Mouse (Mus musculus) yolk sac, embryonic 10.5 days (tissue): ENCODE results near the gene Fhl2.
"Not testable (repeated sequence)": the region's sequence is repeated elsewhere in the genome, so short reads cannot be mapped to it uniquely, and the experiment has no call there.

Experiments
- DNase-seq: peaks from one replicate; pipeline ENCODE4 v3.0.0-alpha.2; 2017; ENCODE audit warnings: low spot score

Fhl2 gene

DNA sequence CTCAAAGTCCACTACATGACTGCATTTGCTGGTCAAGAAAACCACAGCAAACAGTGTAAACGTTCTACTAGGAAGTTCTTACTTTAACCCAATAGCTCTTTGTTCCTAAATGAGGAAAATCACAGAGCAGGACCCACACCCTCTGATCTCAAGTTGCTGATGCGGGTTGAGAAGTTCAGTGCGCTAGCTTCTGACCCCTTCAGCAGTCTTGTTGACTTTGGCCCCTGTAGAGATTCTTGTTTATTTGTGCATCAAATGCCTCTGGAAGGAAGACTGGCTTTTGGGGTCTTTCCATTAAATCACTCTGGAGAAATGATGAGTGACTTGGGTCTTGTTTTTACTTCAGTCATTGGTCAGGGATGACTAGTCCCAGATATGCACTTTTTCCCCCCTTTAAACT is 46.6 kb downstream of the Fhl2 start:
- DNase-seq: no peak

DNA sequence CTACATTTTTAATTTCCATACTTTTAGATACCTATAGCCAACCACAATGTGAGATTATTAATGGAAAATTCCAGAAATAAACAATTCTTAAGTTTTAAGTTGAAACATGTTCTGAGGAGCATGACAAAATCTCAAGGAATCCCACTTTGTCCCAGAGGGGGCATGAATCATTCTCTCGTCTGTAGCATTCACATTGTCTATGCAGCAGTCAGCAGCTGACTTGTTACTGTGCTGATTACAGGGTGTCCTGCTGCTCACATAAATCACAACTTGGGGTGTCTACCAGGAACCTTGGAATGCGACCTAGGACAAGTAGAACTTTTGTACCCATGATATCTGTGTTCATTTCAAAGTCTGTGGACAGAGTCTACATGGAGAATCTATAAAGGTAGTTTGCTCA is 49.3 kb downstream of the Fhl2 start:
- no peak for DNase-seq

DNA sequence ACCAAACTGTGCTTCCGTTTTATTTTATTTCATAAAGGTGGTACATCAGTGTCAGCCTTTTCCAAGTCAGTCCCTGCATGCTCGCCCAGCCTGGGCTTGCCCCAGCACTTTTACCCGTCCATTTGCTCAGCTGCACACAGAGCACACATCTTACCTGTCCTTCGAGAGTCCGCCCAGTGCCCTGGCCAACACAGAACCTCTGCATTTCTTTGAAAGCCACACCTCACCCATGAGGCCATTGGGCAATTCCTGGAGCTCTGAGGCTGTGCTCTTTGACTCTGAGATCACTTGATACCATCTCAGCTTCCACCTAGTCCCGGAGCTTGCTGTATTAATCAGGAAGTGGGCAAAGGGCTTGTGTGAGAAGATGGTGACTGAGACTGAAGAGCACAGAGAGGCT is 51.4 kb downstream of the Fhl2 start:
- peak; percentile 70 for DNase-seq

- DNase-seq: no peak
Observed at GRCm38 (mm10) chr1:43144338-43144906, 52.4 kb downstream of the Fhl2 start.

GRCm38 (mm10) chr1:43143791-43144190 is 53.0 kb downstream of the Fhl2 start:
- DNase-seq: no peak

DNA sequence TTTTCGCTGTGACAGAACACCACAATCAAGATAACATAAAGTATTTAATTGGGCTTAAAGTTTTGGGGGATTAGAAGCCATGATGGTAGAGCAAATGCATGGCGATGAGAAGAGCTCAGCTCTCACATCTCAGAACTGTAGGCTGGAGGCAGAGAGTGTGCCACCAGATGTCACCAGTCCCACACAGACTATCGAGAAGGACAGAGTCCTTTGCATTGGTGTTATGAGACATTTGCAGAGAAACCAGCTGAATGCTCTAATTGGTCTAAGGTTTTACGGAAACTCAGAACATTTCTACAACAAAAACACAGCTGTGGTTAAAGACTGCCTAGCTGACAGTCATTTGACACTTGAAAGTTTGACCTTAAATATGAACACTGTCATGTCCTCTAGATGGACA is 53.5 kb downstream of the Fhl2 start:
- no peak for DNase-seq

- no peak for DNase-seq
Observed at GRCm38 (mm10) chr1:43142849-43143248, 53.9 kb downstream of the Fhl2 start.

- DNase-seq: no peak
Observed at GRCm38 (mm10) chr1:43141555-43141961, 55.2 kb downstream of the Fhl2 start.

DNA sequence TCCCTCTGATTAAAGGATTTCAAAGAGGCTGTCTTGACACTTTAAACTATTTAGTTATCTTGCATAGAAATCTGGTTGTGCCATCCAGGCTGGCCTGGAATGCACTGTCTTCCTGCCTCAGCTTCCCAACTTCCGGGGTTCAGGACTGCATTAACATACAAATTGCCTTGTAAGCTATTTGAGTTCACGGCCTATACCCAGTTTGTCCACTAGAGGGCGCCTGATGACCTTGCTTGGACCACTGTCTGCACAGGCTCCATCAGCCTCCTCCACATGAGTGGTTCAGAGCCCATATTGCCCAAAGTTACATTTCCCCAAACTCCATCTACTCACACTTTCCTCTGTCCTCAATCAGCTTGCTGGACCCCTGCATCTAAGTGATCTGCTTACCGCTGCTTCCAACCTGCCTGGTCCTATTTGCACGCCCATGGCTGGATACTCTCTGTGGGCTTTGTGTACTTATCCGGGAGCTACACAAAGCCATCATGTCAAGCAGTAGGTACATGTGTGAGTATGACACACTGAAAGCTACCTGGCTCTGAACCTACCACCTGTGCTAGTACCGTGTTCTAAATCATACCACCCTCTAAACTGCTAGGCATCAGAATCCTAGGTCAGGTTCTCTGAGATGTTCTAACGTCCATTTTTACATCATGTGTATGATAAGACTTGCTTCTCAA is 57.1 kb downstream of the Fhl2 start:
- DNase-seq: peak; percentile 85

GRCm38 (mm10) chr1:43138268-43138812 is 58.4 kb downstream of the Fhl2 start:
- no peak for DNase-seq

DNA sequence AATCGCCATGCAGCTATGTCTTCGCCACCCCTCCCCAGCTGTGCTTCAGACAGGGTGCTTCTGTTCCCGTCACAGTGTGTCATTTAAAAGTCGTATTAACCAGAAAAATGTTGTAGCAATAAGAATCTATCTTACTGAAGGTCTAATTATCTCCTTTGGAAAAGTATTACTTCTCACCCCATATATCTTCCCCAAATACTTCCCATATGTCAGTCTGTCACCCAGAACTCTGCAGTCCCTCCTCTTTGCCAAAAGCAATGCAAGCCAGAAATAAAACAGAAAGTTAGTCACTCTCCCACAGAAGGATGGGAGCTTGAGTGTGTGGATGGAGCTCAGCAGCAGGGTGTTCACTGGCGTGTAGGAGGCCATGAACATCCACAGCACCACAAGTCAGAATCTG is 59.5 kb downstream of the Fhl2 start:
- no peak for DNase-seq

DNA sequence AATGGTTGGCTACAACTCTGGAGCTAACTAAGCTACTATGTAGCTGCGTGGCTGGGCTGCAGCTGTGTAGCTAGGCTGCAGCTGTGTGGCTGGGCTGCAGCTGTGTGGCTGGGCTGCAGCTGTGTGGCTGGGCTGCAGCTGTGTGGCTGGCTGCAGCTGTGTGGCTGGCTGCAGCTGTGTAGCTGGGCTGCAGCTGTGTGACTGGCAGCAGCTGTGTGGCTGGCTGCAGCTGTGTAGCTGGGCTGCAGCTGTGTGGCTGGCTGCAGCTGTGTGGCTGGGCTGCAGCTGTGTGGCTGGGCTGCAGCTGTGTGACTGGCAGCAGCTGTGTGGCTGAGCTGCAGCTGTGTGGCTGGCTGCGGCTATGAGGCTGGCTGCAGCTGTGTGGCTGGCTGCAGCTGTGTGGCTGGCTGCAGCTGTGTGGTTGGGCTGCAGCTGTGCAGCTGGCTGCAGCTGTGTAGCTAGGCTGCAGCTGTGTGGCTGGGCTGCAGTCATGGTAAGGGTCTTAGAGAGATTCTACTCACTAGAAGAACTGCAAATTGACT is 60.2 kb downstream of the Fhl2 start:
- DNase-seq: not testable (repeated sequence)

GRCm38 (mm10) chr1:43131591-43131990 is 65.2 kb downstream of the Fhl2 start:
- DNase-seq: no peak

DNA sequence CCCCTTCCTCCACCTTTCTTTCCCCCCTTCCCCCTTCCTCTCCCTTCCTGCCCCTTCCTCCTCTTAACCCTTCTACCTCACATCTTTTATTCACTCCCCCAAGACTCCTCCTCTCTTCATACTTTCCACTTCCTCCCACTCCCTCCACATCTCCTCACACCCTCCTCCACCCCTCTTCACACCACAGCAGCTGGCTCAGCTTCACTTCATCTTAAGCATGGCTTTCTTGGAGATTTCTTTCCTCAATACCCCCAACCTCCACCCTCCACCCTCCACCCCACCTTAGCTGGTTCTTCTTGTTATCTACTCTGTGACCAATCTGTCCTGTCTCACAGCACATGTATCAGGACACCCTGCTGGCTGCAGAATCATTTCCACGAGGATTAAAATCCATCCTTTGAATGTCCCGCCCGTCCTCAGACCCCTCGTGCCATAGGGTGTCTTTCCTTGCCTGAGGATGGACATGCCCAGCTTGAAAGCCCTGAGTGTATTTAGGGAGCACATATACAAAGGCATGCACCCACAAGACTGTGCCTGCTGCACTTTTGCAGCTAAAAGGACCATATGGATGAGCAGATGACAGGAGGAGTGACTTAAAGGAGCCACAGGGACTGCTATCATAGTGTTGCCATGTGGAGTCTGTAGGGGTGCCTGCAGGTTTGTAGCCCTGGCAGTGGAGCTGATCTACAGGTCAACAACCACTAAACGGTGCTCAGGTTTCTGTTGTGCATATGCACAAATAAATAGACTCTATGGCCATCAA is 66.4 kb downstream of the Fhl2 start:
- no peak for DNase-seq

DNA sequence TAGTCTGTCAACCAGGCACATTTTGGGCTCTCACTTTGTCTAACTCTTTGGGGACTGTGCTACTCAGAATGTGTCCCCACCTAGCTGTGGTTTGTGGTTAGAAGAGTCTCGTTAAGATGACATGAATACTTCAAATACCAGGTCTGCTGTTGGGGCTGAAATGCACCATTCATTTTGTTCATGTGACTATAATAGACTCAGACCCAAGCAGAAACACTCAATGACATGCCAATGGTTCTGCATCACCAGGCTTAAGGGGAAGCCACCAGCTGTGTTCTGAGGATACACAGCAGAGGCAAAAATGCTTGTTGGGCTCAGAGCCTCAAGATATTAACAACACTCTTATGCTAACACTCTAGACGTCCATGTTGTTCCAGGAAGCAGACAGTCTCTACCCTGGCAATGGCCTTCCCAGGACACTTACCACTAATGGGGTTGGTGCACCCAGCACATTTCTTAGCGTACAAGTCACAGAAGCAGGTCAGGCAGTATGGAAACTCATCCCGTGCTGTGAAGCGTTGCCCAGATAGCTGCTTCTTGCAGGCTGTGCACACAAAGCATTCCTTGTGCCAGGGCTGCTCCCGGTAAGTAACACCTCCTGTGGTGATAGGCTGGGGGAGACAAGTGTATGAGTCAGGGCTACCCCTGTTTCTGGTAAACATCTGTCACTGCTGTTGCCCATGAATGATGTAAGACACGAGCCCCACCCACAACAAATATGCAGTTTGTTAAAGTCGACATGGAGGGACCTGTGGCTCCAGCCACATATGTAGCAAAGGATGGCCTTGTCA is 68.8 kb downstream of the Fhl2 start:
- no peak for DNase-seq

DNA sequence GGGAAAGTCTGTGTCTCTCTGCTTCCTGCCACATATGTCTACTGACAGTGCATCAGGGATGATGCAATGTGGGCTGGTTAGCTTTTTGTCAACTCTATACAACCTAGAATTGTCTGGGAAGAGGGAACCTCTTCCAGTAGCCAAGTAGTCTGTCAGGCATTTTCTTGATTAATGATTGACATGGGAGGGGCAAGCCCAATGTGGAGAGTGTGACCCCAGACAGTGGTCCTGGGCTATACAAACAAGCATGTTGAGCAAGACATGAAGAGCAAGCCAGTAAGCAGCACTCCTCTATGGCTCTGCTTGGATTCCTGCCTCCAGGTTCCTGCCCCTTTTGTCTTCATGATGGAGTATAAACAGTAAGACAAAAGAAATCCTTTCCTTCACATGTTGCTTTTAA is 69.6 kb downstream of the Fhl2 start:
- peak; percentile 77 for DNase-seq

- DNase-seq: no peak
Observed at GRCm38 (mm10) chr1:43124726-43125125, 72.1 kb downstream of the Fhl2 start.

DNA sequence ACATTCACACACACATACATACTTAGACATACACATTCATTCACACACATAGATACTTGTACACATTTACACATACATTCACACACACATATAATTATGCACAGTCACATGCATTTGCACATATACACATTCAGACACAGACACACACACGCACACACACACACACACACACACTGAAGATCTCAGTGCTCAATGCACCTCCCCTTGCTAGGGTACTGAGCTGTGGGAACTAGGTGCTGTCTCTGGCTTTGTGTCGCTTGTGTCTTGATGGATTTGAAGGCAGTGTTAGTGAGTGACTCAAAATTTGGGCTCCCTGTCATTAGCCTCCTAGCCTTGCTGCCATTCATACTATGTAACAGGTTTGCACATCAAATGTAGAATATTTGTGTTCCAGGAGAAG is 74.2 kb downstream of the Fhl2 start:
- DNase-seq: no peak

DNA sequence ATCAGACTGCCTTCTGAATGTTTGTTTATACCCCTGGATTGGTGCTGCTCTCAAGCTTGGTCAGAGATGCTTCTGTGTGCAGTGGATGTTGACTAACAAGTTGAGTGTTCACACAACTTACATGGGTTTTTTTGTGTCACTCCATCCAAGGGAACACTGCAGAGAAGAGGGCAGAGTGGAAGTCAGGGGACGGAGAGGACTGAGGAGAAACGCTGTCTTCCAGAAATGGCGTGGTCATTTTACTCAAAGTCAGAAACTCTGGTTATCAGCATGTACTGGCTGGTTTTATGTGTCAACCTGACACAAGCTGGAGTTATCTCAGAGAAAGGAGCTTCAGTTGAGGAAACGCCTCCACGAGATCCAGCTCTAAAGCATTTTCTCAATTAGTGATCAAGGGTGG is 75.8 kb downstream of the Fhl2 start:
- DNase-seq: no peak

GRCm38 (mm10) chr1:43117435-43117834 is 79.3 kb downstream of the Fhl2 start:
- DNase-seq: no peak

GRCm38 (mm10) chr1:43112882-43113281 is 83.9 kb downstream of the Fhl2 start:
- peak; percentile 39 for DNase-seq

GRCm38 (mm10) chr1:43110556-43110955 is 86.2 kb downstream of the Fhl2 start:
- DNase-seq: no peak
